Mouse (Mus musculus): ENCODE measurements around the gene 2200002J24Rik.
"Not testable (repeated sequence)": the region's sequence is repeated elsewhere in the genome, so short reads cannot be mapped to it uniquely, and the experiment has no call there.

The 2200002J24Rik gene

DNA sequence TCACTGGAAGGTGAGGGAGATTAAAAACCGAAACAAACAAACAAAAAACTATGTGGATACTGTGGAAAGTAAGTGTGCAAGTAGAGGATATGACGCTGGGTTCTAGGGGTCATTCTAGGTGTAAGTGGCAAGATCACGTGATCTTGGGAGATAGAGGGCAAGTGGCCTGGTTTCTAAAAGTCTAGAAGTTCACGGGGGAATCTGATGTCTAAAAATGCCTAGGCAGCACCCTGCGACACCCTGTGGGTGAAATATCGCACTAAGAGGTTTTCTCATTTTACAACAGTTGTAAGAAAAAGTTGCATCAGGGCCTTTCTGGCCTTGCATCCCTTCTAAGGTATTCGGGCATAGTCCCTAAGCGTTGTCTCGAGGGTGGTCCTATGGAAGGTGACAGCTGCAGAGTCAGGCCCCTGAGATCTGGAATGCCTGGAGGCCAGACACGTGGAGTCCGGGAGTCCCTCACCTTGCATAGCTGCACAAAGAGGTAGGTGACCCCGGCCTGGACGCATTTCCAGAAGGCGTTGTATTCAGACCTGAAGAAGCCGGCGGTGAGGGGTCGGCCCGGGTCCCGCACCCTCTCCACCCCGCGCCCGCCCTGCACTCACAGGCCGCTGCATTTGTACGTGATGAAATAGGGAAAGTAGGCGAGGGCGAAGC lies 30.1 kb downstream of the 2200002J24Rik start:
- no peak for DNase-seq (ENCODE audit: low read depth, low spot score)

DNA sequence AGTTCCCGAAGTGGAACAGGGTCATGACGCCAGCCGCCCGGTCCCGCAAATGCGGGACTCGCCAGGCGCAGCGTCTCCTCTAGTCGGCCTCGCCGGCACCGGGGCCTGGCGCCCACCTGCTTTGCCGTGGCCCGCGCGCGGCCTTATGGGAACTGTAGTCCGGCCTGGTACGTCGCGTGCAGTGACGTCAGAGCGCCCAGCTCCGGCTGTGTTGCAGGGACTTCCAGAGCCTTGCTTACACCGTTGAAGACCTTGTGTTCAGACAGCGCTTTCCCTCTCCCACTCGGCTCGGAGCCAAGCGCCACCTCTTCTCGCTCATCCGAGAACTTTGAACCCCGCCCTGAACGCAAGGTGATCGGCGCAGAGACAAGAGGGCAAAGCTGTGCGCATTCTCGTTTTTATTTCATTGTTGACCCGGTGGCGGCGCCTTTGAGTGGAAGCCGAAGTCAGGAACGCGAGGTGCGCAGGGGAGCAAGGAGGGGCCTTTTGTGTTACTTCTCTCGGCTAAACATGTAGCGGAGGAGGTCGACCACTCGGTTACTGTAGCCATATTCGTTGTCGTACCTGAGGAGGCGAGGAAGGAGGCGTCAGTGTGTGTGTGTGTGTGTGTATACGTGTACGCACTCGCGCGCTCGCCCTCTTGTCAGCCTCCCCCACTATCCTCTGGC lies 30.8 kb downstream of the 2200002J24Rik start, which contains the start of gene Tmem147:
Gene Tmem147, minus strand, starts transcription at position 145 of the 668 bp plus-strand sequence.
- peak; percentile 94 for DNase-seq (ENCODE audit: low read depth, low spot score)

DNA sequence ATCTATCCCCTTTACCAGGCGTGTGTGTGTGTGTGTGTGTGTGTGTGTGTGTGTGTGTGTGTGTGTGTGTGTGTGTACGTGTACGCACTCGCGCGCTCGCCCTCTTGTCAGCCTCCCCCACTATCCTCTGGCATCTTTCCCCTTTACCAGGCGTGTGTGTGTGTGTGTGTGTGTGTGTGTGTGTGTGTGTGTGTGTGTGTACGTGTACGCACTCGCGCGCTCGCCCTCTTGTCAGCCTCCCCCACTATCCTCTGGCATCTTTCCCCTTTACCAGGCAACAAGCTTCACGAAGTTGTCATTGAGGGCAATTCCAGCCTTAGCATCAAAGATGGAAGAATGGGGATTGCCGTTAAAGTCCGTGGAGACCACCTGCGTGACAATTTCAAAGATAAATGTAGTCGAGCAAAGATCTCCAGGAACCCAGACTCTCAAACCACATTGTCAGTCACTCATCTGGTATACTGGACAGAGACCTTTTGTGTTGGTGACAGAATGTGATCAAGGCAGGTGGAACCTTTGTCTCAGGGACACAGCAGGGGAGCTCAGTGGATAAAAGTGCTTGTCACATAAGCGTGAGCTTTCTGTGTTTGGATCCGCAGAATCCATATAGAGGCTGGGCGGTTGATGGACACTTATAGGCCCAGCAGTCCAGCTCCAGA lies 31.5 kb downstream of the 2200002J24Rik start:
- DNase-seq (ENCODE audit: low read depth, low spot score) = not testable (repeated sequence)

DNA sequence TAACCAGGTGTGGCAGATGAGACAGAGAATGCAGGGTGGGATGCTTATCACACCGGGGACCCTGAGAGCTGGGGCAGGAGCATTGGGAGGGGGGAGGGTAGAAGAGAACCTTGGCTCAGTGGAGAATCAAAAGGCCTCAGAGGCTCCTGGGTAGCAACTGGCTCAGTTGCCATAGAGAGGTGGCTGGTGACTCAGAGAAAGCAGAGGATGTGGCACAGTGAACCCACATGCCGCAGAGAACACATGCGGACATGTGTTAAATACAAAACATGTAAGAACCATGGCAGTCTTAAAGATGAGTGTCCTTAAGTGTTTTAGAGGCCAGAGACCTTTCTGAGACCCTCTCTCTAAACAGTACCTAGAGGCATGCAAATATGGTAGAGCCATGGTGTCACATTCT lies 37.5 kb downstream of the 2200002J24Rik start:
- no peak for DNase-seq (ENCODE audit: low read depth, low spot score)

DNA sequence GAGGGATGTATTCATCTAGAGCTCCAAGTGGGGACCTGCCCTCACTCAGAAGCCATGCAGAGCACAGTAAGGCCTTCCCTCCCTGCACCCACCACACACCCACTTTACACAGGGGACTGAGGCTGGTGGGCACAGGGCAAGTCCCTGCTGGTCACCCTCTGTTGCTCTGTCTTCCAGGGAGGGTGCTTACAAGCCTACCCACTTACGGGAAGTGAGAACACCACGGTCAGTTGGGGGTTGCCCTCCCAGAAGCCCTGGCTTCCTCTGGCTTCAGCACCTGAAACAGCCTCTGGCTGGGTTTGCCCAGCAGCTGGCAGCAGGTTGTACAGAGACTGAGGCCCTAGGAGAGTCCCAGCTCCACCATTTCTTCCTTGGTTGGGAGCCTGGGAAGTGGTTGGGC lies 43.8 kb downstream of the 2200002J24Rik start:
- not testable (repeated sequence) for DNase-seq (ENCODE audit: low read depth, low spot score)

DNA sequence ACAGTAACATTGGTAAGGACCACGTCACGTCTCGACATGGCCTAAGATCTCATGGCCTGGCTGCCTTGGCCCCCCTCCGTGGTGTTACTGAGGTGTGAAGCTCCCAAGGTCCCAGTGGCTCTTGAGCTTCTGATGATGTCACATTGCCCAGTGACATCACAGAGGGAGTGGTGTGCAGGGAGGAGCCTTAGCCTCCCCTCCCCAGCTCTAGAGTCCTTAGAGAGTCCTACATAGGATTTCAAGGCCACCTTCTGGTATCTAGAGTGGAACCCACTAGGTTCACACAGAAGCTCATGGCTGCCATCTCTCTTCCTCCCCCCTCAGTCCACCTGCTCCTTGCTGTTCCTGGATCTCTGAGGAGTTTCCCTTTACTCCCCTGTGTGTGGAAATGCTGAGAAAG lies 44.9 kb downstream of the 2200002J24Rik start, which contains the start of gene Gapdhs:
Gene Gapdhs, minus strand, starts transcription at position 65 of the 400 bp plus-strand sequence.
- not testable (repeated sequence) for DNase-seq (ENCODE audit: low read depth, low spot score)

DNA sequence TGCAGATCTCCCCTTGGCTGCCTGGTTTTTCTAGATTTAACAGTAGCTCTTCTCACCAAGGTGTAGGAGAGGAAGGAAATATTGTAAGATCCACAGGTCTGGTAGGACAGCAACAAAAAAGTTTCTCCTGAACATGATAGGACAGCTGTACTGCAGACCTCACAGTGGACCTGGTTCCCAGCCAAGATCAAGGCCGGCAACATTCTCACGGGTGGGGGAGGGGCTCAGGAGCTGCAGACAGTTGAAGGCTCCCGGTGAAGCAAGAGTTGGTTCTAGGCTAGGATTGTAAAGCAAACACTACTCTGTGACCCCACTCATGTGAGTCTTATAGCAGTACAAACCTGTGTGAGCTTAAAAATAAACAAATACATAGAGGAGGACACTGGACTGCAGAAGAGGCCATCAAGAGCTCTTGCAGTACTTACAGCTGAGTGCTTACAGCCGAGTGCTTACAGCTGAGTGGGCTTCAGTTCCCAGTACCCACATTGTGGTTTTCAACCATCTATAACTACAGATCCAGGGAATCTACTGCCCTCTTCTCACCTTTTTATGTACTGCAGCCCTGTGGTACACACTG lies 45.4 kb downstream of the 2200002J24Rik start:
- no peak for DNase-seq (ENCODE audit: low read depth, low spot score)

DNA sequence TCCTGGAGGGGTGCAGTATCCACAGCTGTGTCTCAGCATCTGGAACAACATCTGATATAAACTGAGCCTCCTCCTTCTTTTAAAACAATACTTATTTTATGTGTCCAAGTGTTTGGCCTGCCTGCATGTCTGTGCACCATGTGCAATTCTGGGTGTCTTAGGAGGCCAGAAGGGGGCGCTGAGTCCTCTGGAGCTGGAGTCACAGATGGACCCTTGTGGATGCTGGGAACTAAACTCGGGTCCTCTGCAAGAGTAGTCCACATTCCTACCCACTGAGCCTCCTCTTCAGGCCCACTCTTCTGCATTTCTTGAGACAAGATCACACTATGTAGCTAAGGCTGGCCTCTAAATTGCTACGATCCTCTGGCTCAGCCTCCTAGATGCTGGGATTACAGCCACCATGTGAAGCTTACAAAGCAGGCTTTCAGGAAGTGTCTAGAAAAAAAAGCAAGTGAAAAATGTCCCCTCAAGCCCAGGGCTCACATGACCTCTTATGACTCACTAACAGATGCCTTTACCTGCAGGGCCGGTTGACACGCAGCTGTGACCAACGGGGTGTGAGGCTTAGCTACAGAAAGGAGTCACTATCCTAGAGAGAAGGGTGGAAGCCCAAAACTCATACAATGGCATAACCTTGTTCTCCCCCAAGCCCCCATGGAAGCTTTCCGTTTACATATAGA lies 48.9 kb downstream of the 2200002J24Rik start:
- no peak for DNase-seq (ENCODE audit: low read depth, low spot score)

Data from skeletal muscle tissue, adult 2 months (tissue).